Mouse (Mus musculus) left cerebral cortex, postnatal 4 days (tissue): ENCODE data around the gene Olfr1380. TPM values are rescaled to one million over a fixed set of nuclear protein-coding genes. Genes with fewer than 3 reads are reported as not detected.
"Not testable (repeated sequence)": the region's sequence is repeated elsewhere in the genome, so short reads cannot be mapped to it uniquely, and the experiment has no call there.

Experiments
- DNase-seq: peaks from one replicate; pipeline ENCODE4 v3.0.0-alpha.2; 2022
- intact Hi-C: fragments of 180-260 bp; cut with DNase I; formaldehyde crosslinking; loops from one replicate; pipeline ENCODE4 v1.15.1; 2025
- total RNA-seq, 2 experiments: library from RNA; stranded (reverse); gene quantifications; 2 replicates each; pipeline ENCODE4 v1.2.3; 2021

The Olfr1380 gene
- total RNA-seq, result not detected

DNA sequence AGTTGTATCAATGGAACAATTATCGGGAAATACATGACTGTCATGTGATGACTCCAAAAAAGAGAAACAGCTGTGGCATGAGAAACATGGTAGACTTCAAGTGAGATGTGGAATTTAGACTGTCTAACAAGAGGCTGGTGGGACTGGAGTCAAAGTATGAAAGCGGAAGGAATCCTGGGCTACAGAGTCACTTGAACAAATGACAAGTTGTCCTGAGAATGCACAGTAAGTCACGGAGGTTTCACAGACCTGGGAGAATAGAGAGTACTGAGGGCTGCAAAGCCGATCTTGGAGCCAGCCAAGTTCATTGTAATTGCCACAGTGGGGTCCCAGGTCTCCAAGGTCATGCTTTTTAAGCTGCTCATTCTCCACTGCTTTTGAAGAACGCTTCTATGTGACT lies at the start of gene Olfr1380:
Gene Olfr1380 (plus strand): TSS at position 301 of the 400 bp plus-strand sequence.
- DNase-seq, intact Hi-C loops: not testable (repeated sequence)

DNA sequence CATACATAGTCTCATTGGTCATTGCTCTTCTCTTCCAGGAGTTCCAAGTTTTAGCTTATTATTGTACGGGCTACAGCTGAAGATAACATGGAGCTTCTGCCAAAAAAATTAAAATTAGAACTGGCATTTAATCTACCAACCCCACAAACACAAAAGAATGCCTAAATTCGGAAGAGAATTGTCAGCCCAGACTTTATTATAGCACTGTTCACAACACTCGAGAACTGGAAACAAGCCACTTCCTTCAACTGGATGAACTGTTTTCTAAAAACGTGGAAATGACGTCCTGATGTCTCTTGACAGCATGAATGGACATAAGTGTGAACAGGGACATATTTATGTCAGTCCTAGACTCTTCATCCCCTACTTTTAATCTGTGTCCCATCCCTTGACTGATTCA lies 38.6 kb upstream of the Olfr1380 start:
- intact Hi-C loops, result no loop called here
- no peak for DNase-seq

DNA sequence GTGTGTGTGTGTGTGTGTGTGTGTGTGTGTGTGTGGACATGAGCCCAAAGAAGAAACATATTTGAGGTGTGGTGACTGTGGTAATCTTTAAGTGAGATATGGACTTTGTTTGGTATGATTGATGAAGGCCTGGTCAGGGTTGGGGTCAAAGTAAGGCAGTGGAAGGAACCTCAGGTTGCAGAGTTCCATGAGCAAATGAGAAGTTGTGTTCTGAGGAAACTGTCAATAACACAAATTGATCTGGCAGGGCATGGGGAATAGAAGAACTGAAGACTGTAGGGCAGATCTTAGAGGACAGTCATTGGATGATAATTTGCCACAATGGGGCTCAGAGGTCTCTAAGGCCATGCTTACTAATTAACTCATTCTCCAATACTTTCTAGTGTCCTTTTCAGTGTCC lies 37.3 kb upstream of the Olfr1380 start, which contains the start of gene Olfr1383:
Gene Olfr1383 (plus strand): TSS at position 301 of the 400 bp plus-strand sequence.
- no peak for DNase-seq
- intact Hi-C loops, result no loop called here

DNA sequence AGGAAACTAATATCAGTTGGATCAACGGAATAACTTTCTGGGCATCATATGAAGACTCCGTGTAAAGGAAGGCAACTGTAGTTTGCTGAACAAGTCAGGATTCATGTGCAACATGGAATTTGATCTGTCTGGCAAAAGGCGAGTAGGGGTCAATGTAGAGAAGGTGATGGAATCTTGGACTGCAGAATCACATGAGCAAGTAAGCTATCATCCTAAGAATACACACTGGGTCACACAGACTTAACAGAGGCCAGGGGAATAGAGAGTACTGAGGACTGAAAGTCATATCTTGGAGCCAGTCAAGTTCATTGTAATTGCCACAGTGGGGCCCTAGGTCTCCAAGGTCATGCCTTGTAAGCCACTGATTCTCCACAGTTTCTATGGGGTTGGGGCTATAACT lies 28.7 kb upstream of the Olfr1380 start, which contains the start of gene Olfr1382:
Gene Olfr1382 (plus strand): TSS at position 301 of the 400 bp plus-strand sequence.
- DNase-seq, result no peak
- intact Hi-C loops, result no loop called here

DNA sequence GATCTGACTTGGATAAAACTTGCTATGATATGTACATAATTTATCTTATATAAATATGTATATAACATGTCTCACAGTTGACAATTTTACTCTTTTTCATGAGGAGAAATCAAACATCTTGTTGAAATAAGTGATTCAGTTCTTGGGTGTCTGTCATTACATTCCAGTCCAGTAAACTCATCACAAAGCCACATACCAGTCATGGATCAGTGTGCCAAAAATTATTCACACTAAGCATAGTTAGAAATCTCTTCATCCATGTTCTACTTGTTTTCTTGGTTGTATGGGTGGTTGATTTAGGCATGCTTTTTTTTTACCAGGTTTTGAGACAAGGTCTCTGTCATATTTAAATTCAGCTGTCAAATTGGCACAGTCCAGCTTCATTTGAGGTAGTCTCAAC lies 23.9 kb upstream of the Olfr1380 start:
- no peak for DNase-seq
- intact Hi-C loops, result no loop called here

DNA sequence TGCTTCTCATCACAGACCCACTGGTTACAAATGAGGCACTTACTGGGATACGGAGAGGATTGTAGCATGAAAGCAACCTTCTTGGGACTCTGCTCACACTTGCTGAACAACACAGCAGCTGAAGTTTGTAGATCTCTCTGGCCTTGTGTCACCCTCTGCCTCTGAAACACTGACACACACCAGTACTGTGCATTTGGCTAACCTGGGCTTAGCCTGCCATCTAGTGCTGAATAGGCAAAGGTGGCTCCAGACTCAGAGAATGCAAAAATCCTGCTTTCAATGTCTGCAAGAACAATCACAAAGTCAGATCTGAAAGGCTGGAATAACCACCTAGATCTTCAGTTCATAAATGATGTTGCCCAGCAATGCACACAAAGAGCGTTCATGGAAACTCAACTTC lies 20.0 kb upstream of the Olfr1380 start:
- intact Hi-C loops, result not testable (repeated sequence)
- peak; percentile 2 for DNase-seq

DNA sequence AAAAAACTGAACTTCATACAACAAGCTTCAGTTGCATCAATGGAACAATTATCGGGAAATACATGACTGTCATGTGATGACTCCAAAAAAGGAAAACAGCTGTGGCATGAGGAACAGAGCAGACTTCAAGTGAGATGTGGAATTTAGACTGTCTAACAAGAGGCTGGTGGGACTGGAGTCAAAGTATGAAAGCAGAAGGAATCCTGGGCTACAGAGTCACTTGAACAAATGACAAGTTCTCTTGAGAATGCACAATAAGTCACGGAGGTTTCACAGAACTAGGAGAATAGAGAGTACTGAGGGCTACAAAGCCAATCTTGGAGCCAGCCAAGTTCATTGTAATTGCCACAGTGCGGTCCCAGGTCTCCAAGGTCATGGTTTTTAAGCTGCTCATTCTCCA lies 13.5 kb upstream of the Olfr1380 start, which contains the start of gene Olfr1381:
Gene Olfr1381 (plus strand): TSS at position 301 of the 400 bp plus-strand sequence.
- DNase-seq, intact Hi-C loops: not testable (repeated sequence)

DNA sequence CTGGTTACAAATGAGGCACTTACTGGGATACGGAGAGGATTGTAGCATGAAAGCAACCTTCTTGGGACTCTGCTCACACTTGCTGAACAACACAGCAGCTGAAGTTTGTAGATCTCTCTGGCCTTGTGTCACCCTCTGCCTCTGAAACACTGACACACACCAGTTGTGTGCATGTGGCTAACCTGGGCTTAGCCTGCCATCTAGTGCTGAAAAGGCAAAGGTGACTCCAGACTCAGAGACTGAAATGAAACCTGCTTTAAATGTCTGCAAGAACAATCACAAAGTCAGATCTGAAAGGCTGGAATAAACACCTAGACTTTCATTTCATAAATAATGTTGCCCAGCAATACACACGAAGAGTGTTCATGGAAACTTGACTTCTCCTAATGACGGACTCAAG lies 2.6 kb upstream of the Olfr1380 start:
- intact Hi-C loops, result not testable (repeated sequence)

DNA sequence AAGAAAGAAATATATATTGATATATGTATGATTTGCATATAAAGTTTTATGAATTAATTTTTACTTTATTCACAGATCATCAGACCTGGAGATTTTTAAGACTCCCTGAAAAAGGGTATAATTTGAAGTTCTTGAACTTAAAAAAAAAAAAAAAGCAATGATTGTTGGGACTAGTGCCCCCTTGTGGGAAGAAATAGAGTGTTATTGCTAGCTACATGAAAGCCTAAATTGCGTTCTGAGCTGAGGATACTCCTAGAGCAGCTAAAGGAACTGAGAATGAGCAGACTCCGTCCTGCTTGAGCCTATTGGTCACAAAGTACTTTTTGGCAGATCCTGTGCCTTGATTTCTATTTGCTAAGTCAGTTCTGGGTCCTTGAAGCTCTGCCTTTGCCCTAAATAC lies 18.4 kb downstream of the Olfr1380 start:
- not testable (repeated sequence) for DNase-seq

More for the DNA sequence above, 2.6 kb upstream of the Olfr1380 start:
- not testable (repeated sequence) for DNase-seq

DNA sequence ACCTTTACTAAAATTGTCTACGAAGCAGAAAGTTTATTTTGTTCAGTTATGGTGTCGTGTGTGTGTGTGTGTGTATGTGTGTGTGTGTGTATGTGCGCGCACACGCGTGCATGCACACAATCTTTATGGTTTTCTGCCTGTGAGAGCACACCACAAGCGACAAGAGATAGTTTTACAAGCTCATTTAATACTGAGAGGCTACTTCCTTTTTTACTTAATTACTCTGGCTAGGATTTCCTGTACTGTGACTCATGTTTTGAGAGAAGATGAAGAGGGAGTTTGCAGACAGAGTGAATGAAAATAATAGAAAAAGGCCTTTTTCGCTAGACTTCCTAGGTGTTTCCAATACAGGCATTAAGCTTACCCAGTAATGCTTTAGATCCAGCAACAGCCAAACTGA lies 23.8 kb downstream of the Olfr1380 start:
- DNase-seq, intact Hi-C loops: not testable (repeated sequence)

More for the DNA sequence above, 18.4 kb downstream of the Olfr1380 start:
- intact Hi-C loops, result not testable (repeated sequence)

DNA sequence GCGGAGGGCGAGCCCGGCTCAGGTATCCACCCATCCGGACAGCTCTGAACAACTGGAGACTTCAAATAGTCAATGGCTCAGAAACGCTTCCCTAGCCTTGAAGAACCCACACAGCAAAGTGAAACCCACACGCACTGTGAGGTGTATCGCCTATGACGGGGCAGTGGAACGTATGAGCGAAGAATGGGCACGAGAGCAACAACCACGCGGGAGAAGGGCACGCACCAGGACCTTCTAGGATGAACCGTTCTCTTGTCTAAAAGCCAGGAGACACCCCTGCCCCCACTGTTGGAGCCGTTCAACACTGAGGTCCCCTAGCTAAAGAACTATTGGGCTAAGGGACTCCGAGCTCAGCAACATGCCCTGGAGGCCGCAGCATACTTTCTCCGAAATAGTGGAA lies 33.5 kb downstream of the Olfr1380 start:
- intact Hi-C loops, result no loop called here
- DNase-seq, result no peak

DNA sequence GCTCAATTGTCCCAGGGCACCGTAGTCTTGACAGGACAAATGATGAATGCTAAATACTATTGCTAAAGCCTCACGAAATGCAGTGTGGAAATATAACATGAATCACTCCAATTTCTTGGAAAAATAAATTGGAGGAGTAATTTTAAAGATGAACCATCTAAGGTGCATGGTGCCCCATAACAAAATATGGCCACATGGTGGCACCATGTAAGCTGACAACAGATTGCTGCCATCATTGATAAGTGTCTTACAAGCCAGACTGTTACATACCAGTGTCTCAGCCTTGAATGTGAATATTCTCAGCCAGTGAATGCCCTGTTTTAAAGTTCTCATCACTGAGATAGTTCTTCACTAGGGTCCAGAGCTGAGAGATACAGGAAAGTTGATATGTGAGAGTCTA lies 40.5 kb downstream of the Olfr1380 start:
- DNase-seq, intact Hi-C loops: not testable (repeated sequence)

DNA sequence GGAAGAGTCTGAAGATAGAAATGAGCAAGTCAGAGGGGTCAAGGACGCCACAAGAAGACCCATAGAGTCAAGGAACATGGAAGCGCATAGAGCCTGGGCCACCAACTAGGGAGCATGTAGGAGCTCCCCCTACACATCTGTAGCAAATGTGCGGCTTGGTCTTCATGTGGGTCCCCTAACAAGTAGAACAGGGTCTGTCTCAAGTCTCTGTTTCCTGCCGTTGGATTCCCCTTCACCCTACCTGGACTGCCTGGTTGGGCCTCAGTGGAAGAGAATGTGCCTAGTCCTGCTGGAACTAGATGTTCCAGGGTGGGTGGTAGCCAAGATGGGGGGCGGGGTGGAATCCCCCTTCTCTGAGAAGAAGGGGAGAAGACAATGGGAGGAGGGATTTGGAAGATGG lies 51.6 kb downstream of the Olfr1380 start:
- DNase-seq, intact Hi-C loops: not testable (repeated sequence)

DNA sequence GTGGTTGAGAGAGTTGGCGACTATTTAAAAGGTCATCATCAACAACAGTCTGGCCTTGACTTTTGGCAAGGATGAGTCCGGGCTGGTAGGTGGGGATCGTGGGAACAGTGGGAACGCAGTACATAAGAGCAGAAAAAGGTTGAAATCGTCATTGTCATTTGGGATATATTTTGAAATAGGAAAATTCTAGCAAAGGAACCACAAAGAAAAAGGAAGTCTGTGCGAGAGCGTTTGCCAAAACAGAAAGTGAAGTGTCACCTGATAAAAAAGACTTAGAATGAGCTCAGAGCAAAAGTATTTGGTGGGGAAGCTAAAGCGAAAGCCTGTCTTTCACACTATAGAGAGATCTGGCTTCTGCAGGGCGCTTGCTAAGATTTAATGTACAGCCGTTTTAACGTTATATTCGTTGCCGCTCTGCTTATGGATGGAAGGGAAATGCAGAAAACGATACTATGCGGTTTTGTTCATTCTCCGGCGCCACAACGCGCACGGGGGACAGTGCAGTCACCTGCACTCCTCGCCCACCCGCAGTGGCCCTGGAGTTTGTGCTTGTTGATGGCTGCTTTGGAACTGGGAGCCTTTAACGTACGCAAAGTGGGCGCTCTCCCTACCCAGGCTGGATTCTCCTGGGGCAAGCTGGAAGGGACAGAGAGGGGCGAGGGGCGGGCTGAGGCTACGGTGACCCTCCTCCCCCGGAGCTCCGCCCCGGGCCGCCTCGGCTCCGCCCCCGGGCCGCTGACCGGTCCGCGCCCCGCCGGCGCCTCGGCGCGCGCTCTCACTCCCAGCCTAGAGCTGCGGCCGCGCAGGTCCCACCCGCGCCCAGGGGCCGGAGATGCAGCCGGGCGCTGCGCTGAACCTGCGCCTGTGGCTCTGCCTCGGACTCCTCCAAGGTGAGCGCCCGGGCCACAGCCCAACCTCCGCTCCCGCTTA lies 52.5 kb downstream of the Olfr1380 start, which contains the start of gene Flt4:
Gene Flt4 (plus strand): TSS at position 326 of the 930 bp plus-strand sequence.
- intact Hi-C loops, result not testable (repeated sequence)

DNA sequence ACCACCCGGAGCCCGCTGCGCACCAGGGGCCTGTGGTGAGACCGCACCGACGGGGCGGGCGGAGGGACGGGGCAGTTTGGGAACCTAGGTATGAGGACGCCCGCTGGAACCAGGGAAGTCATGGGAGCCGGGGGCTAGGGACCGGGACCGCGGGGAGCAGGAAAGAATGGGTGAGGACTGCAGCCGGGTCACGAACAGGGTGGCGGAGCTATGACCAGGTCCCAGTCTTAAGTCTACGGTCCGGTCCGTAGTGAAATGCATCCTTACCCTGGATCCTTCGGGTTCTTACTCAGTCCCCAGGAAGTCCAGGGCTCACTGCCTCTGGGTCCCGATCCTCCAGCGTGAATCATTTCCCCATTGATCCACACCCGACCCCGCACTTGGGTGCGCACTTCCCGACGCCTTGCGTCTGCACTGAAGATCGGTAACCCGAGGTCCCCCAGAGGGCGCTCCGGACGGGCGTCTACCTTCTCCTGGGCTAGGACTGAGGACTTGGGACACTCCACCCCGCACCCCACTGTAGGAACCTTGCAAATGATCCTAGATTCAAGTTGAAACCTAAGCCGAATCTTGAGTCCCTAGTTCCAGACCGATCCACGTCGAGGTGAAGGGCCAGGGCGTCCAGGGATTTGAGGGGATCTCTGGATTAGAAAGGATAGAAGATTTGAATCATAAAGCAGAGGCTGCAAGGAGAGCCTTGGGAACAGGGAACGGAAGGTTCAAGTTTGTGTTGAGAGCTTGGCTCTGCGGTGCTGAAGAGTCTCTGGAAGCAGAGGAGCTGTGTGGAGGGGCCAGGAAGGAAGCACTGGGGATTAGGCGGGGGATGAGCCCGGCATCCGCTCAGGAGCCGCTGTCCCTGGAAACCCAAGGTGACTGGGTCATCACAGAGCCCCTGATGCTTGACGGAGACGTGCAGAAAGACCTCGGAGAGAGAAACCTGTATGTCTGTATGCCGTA lies 53.5 kb downstream of the Olfr1380 start:
- DNase-seq, intact Hi-C loops: not testable (repeated sequence)

More for the DNA sequence above, 52.5 kb downstream of the Olfr1380 start, which contains the start of gene Flt4:
- DNase-seq, result not testable (repeated sequence)

DNA sequence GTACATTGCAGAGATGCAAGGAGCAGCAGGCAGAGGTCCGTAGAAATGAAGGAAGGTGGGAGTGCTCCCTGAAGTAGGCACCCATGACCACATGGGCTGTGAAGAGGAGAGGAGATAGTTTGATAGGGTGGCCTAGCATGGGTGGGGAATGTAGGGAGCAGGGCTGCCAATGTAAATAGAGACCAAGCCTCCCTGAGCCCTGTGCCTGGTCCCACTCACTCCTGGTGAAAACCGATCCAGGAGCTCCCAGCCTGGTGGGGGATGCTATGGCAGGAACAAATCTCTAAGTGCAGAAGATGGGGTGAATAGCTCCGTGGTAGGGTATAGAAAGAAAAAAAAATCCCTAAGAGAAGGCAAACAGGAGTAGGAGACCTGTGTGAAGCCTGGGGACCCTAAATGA lies 54.7 kb downstream of the Olfr1380 start:
- intact Hi-C loops, DNase-seq: not testable (repeated sequence)

DNA sequence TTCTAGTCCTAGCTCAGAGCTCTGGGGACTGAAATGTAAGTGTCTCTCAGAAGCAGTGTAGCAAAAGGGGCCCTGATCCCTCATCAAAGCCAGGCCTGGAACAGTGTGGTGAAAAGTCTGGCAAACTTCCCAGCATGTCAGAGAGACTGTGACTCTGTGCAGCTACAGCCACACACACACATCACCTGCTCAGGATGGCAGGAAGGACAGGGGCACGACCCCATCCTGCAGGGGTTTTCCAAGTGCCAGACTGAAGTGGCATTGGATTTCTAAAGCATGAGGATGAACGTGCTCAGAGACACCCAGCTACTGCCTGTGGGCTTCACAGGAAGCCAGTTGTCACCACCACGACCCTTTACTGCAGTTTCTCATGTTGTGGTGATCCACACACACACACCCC lies 55.5 kb downstream of the Olfr1380 start:
- intact Hi-C loops, result no loop called here
- DNase-seq, result no peak

DNA sequence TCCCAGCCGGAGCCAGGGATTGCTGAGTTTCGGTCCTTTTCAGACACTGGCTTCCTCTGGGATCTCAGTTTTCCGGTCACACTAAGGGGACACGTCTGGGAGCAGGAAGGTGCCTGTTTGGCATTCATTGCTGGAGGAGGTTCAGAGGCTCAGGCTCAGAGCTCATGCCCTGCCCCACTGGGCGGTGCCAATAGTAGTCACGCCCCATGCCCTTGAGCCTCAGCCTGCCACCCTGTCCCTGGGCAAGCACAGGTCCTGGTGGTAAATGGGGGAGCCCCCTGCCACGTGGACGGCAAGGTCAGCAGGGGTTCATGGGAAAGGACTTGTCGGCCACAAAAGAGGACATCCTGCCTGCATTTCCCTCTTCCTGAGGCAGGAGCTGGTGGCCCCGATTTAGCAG lies 56.7 kb downstream of the Olfr1380 start:
- intact Hi-C loops, result no loop called here
- DNase-seq, result no peak
